Mouse (Mus musculus) liver, adult 2 months (tissue): ENCODE measurements at regions not wholly inside any gene's neighbourhood (a gene's known extent, or its start where the extent isn't known, plus 50 kb on each side); places are given as distances from the start of the nearest gene placed in this dataset.

ENCODE experiments used
- CTCF ChIP-seq: fragments of 200-500 bp; IDR thresholded peaks from 2 replicates; pipeline ENCODE4 v1.5.1; 2011; ENCODE audit warnings: low read depth, low read length, control low read depth
- POLR2A ChIP-seq: fragments of 200-500 bp; IDR thresholded peaks from 2 replicates; pipeline ENCODE4 v1.6.1; 2011; ENCODE audit warnings: low read length, control low read depth; ENCODE audit not compliant: insufficient read depth; ENCODE audit errors: extremely low read depth

DNA sequence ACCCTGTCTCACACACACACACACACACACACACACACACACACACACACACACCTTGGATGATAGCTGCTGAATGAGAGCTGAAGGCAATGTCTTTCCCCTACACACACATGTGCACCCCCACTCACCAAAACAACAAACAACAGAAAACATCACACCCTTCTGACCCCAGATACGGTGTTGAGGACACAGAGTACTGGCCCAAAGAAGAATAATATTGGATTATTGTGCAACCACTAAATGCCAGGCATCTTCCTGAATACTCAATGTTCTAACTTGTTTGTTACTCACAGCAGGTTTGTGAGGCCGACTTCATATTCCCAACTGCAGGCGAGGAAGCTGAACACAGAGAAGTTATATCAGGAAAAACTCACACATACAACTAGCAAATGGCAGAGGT, 360.9 kb downstream of the Lmx1a start:
- TF ChIP-seq POLR2A (no peak), CTCF (no peak)
